Mouse (Mus musculus): ENCODE measurements around the gene Prdm16. TPM values are rescaled to one million over a fixed set of nuclear protein-coding genes. Genes with fewer than 3 reads are reported as not detected.
A peak's percentile ranks its signal among the peaks of the same experiment; 100 is the strongest.

The Prdm16 gene
- polyA plus RNA-seq, 1 experiment from 2014 or later = 20.8 TPM

GRCm38 (mm10) chr4:154521881-154522676 lies 114.6 kb downstream of the Prdm16 start:
- no peaks in the 10 kb centered on the region for H3K9me3 ChIP-seq
- no peak overlapping the region for H3K27ac ChIP-seq
- peaks cover 7% of the 10 kb centered on the region for H3K4me1 ChIP-seq
- no peak for ATAC-seq (ENCODE audit: insufficient read depth, low FRiP score, low read depth)
- no peak overlapping the region for H3K4me2 ChIP-seq
- H3K36me3 ChIP-seq = no peaks in the 10 kb centered on the region
- H3K27me3 ChIP-seq (replicated peaks) = no peaks in the 10 kb centered on the region
- H3K9ac ChIP-seq = no peak overlapping the region
- 77% methylated on average over 7 of the region's 7 CpGs for WGBS
- no peak overlapping the region for H3K4me3 ChIP-seq (replicated peaks)

- no peak for ATAC-seq (ENCODE audit: insufficient read depth, low FRiP score, low read depth)
- H3K27ac ChIP-seq = no peak overlapping the region
- no peak overlapping the region for H3K4me2 ChIP-seq
- H3K4me1 ChIP-seq = no peaks in the 10 kb centered on the region
- no peak overlapping the region for H3K9ac ChIP-seq
- H3K4me3 ChIP-seq (replicated peaks) = no peak overlapping the region
- H3K9me3 ChIP-seq = no peaks in the 10 kb centered on the region
- WGBS = 71% methylated on average over 16 of the region's 16 CpGs
- no peaks in the 10 kb centered on the region for H3K36me3 ChIP-seq
- no peaks in the 10 kb centered on the region for H3K27me3 ChIP-seq (replicated peaks)
Observed at GRCm38 (mm10) chr4:154519470-154520037, 117.1 kb downstream of the Prdm16 start.

- no peak overlapping the region for H3K4me3 ChIP-seq (replicated peaks)
- H3K27ac ChIP-seq = no peak overlapping the region
- no peaks in the 10 kb centered on the region for H3K36me3 ChIP-seq
- no peaks in the 10 kb centered on the region for H3K27me3 ChIP-seq (replicated peaks)
- no peaks in the 10 kb centered on the region for H3K9me3 ChIP-seq
- no peak for ATAC-seq (ENCODE audit: insufficient read depth, low FRiP score, low read depth)
- H3K4me2 ChIP-seq = no peak overlapping the region
- H3K4me1 ChIP-seq = no peaks in the 10 kb centered on the region
- no peak overlapping the region for H3K9ac ChIP-seq
- WGBS = 81% methylated on average over 7 of the region's 7 CpGs
Observed at GRCm38 (mm10) chr4:154517991-154518390, 118.7 kb downstream of the Prdm16 start.

GRCm38 (mm10) chr4:154516470-154516869 lies 120.2 kb downstream of the Prdm16 start:
- no peak overlapping the region for H3K27ac ChIP-seq
- H3K4me1 ChIP-seq = peaks cover 10% of the 10 kb centered on the region; the same call in 1 of the 2 replicates
- H3K9me3 ChIP-seq = no peaks in the 10 kb centered on the region
- ATAC-seq (ENCODE audit: insufficient read depth, low FRiP score, low read depth) = no peak
- H3K36me3 ChIP-seq = no peaks in the 10 kb centered on the region
- H3K9ac ChIP-seq = no peak overlapping the region
- H3K27me3 ChIP-seq (replicated peaks) = no peaks in the 10 kb centered on the region
- H3K4me2 ChIP-seq = no peak overlapping the region
- H3K4me3 ChIP-seq (replicated peaks) = no peak overlapping the region
- 36% methylated on average over 8 of the region's 8 CpGs for WGBS

- H3K27ac ChIP-seq = no peak overlapping the region
- no peak overlapping the region for H3K4me2 ChIP-seq
- no peaks in the 10 kb centered on the region for H3K36me3 ChIP-seq
- ATAC-seq (ENCODE audit: insufficient read depth, low FRiP score, low read depth) = no peak
- H3K9ac ChIP-seq = no peak overlapping the region
- no peaks in the 10 kb centered on the region for H3K27me3 ChIP-seq (replicated peaks)
- H3K4me1 ChIP-seq = peaks cover 21% of the 10 kb centered on the region; the same call in 1 of the 2 replicates
- WGBS = 73% methylated on average over 2 of the region's 2 CpGs
- H3K9me3 ChIP-seq = no peaks in the 10 kb centered on the region
- no peak overlapping the region for H3K4me3 ChIP-seq (replicated peaks)
Observed at GRCm38 (mm10) chr4:154513664-154514063, 123.0 kb downstream of the Prdm16 start.

DNA sequence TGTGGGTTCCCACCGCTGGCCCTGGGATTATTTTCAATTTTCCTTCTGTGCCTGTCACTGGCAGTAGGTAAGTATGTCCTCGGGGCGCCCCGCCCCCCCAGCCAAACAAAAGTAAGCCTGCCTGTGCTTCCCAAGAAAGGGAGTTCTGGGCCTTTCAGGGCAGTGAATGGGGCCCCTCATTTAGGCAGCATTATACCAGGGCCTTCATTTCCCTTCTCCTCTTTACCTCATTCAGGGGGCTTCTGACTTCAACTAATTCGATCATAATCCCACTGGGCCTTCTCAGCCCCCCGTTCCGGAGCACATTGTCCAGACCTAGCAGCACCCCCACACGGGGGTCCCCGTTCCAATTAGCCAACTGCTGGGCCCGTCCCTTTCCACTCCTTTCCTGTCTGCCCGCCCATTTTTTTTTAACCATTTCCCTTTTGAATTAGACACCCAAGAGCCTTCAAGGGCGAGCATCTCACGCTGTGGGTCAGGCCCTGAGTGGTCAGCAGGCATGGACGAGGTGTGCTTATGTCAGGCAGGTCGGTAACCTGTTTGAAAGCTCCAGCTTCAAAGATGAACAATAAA lies 124.1 kb downstream of the Prdm16 start:
- Histone ChIP-seq H3K4me2 (no peak overlapping the region), H3K4me3 (replicated peaks) (no peak overlapping the region), H3K27me3 (replicated peaks) (no peaks in the 10 kb centered on the region), H3K9ac (no peak overlapping the region), H3K27ac (peak overlapping the region; percentile 46; the same call in 1 of the 2 replicates), H3K36me3 (no peaks in the 10 kb centered on the region), H3K9me3 (no peaks in the 10 kb centered on the region), H3K4me1 (peaks cover 28% of the 10 kb centered on the region; the same call in 1 of the 2 replicates)
- ATAC-seq (ENCODE audit: insufficient read depth, low FRiP score, low read depth) = no peak
- 52% methylated on average over 15 of the region's 15 CpGs for WGBS

GRCm38 (mm10) chr4:154511767-154512166 lies 124.9 kb downstream of the Prdm16 start:
- no peak for ATAC-seq (ENCODE audit: insufficient read depth, low FRiP score, low read depth)
- Histone ChIP-seq H3K36me3 (no peaks in the 10 kb centered on the region), H3K27ac (0 out of 2 replicates have a peak overlapping the region, but pooled peaks have one; percentile 35), H3K9me3 (no peaks in the 10 kb centered on the region), H3K4me1 (peaks cover 33% of the 10 kb centered on the region; the same call in 1 of the 2 replicates), H3K4me3 (replicated peaks) (no peak overlapping the region), H3K4me2 (no peak overlapping the region), H3K27me3 (replicated peaks) (no peaks in the 10 kb centered on the region), H3K9ac (no peak overlapping the region)
- 52% methylated on average over 4 of the region's 4 CpGs for WGBS

DNA sequence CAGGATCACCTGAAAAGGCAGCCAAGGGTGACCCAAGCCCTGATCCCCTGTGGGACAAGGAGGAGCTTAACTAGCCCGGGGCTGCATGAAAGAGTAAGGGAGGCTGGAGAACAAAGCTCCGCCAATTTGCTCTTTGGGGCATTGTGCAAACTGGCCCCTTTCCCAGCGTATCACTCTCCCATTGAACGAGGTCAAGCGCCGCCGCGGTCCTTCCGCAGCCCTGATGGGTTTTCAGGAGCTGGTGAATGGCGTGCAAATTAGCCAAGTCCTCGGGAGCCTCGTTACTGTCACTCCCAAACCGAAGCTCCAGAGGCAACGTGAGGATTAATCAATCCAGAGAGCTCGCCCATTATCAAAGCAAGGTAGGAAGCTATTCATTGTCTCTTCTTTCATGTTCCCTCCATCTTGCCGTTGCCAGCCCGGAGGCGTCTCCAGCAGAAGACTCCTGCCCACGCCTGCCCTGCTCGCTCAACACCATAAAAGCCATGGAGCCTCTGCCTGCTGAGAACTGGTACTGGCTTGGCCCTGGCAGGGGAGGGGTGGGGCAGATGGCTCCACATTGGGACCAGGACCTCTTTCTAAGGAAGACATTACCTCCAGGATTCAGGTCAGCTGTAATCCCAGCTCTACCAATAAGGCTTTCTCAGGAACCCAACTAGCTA lies 129.8 kb downstream of the Prdm16 start:
- no peaks in the 10 kb centered on the region for H3K36me3 ChIP-seq
- ATAC-seq (ENCODE audit: insufficient read depth, low FRiP score, low read depth) = no peak
- 20% methylated on average over 20 of the region's 20 CpGs for WGBS
- H3K4me2 ChIP-seq = 0 out of 2 replicates have a peak overlapping the region, but pooled peaks have one; percentile 14
- H3K27me3 ChIP-seq (replicated peaks) = 0 out of 2 replicates have a peak, but pooled peaks cover 3% of the 10 kb centered on the region
- no peak overlapping the region for H3K27ac ChIP-seq
- H3K4me1 ChIP-seq = peaks cover 46% of the 10 kb centered on the region
- H3K9ac ChIP-seq = no peak overlapping the region
- no peak overlapping the region for H3K4me3 ChIP-seq (replicated peaks)
- H3K9me3 ChIP-seq = no peaks in the 10 kb centered on the region

DNA sequence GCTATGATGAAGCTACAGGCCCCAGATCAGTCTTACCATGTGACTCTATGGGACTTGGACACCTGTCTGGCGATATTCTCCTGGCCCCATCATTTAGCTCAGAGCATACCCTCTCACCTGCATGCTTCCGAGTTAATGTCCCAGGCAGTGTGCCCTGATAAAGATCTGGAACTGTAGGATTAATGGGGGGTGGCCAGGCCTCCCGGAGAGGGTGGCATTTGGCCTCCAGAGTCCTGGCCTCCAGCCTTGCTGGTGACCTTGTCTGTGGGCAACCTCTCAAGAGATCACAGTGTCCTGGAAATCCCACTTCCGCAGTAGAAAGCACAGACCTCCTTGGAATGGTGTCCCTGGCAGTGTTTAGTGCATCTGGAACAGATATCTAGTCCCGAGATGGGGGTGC lies 131.4 kb downstream of the Prdm16 start:
- ATAC-seq (ENCODE audit: insufficient read depth, low FRiP score, low read depth) = no peak
- peaks cover 54% of the 10 kb centered on the region for H3K4me1 ChIP-seq
- H3K27ac ChIP-seq = no peak overlapping the region
- no peaks in the 10 kb centered on the region for H3K9me3 ChIP-seq
- no peak overlapping the region for H3K4me3 ChIP-seq (replicated peaks)
- H3K36me3 ChIP-seq = no peaks in the 10 kb centered on the region
- H3K27me3 ChIP-seq (replicated peaks) = 0 out of 2 replicates have a peak, but pooled peaks cover 3% of the 10 kb centered on the region
- WGBS = 77% methylated on average over 5 of the region's 5 CpGs
- H3K9ac ChIP-seq = no peak overlapping the region
- no peak overlapping the region for H3K4me2 ChIP-seq

GRCm38 (mm10) chr4:154503260-154503829 lies 133.3 kb downstream of the Prdm16 start:
- 37% methylated on average over 21 of the region's 21 CpGs for WGBS
- Histone ChIP-seq H3K27ac (no peak overlapping the region), H3K9ac (no peak overlapping the region), H3K4me2 (peak overlapping the region; percentile 6; the same call in 1 of the 2 replicates), H3K9me3 (no peaks in the 10 kb centered on the region), H3K36me3 (no peaks in the 10 kb centered on the region), H3K27me3 (replicated peaks) (0 out of 2 replicates have a peak, but pooled peaks cover 3% of the 10 kb centered on the region), H3K4me3 (replicated peaks) (no peak overlapping the region), H3K4me1 (peaks cover 61% of the 10 kb centered on the region)
- no peak for ATAC-seq (ENCODE audit: insufficient read depth, low FRiP score, low read depth)

DNA sequence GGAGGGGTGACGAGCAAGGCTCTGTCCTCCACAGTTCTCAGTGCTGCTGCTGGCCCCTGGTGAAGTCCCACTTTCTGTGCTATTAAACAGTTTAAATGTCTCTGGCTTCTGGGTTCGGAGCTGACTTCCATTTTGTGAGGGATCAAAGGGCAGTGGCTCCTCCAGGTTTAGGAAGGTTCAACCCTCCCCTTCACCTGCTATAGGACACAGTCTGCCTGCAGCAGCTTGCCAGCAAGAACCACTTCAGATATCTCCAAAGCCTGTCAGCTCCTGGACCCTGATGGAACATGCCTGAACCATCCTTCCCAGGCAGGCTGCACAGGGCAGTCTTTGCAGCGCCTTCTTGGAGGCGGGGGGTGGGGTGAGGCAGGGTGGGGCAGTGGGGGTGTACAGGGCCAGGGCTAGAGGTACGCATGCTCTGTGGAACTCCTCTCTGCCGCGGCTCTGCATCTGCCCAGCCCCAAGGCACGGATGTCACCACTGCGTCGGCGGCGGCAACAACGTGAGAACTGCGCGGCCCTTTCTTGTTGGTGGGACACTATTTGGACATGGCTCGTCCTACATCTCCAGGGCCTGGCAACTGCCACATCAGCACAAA lies 134.2 kb downstream of the Prdm16 start:
- ATAC-seq (ENCODE audit: insufficient read depth, low FRiP score, low read depth) = peak; percentile 21; the same call in 1 of the 2 replicates
- H3K36me3 ChIP-seq = no peaks in the 10 kb centered on the region
- no peaks in the 10 kb centered on the region for H3K9me3 ChIP-seq
- peak overlapping the region; percentile 65 for H3K27ac ChIP-seq
- no peak overlapping the region for H3K4me3 ChIP-seq (replicated peaks)
- H3K9ac ChIP-seq = no peak overlapping the region
- peak overlapping the region; percentile 16; the same call in 1 of the 2 replicates for H3K4me2 ChIP-seq
- H3K27me3 ChIP-seq (replicated peaks) = 0 out of 2 replicates have a peak, but pooled peaks cover 3% of the 10 kb centered on the region
- peaks cover 63% of the 10 kb centered on the region for H3K4me1 ChIP-seq
- WGBS = 69% methylated on average over 16 of the region's 16 CpGs

Measured in stomach, embryonic 15.5 days (tissue).